Mouse (Mus musculus) hindbrain, embryonic 12.5 days (tissue): ENCODE results near the gene Mnt. TPM values are rescaled to one million over a fixed set of nuclear protein-coding genes. Genes with fewer than 3 reads are reported as not detected.

Experiments used
- ATAC-seq: fragments of 200-750 bp; cut with Nextera tagmentation; 2 replicates; pipeline ENCODE4 v1.8.0; 2017; ENCODE audit warnings: moderate TSS enrichment; ENCODE audit not compliant: low FRiP score
- H3K27ac ChIP-seq: fragments of 300-500 bp; sonication (generic); 2 replicates; pipeline ENCODE4 v1.5.1; 2016; ENCODE audit warnings: mild to moderate bottlenecking
- H3K27me3 ChIP-seq: fragments of 300-500 bp; sonication (generic); 2 replicates; pipeline ENCODE4 v1.6.1; 2016; ENCODE audit warnings: mild to moderate bottlenecking
- H3K36me3 ChIP-seq: fragments of 300-500 bp; sonication (generic); 2 replicates; pipeline ENCODE4 v1.6.1; 2016; ENCODE audit warnings: mild to moderate bottlenecking
- H3K4me1 ChIP-seq: fragments of 300-500 bp; sonication (generic); 2 replicates; pipeline ENCODE4 v1.6.1; 2016
- H3K4me2 ChIP-seq: fragments of 300-500 bp; sonication (generic); replicated peaks from 2 replicates; pipeline ENCODE4 v1.6.1; 2016; ENCODE audit warnings: mild to moderate bottlenecking
- H3K4me3 ChIP-seq: fragments of 300-500 bp; sonication (generic); 2 replicates; pipeline ENCODE4 v1.5.1; 2016; ENCODE audit warnings: mild to moderate bottlenecking
- H3K9ac ChIP-seq: fragments of 300-500 bp; sonication (generic); 2 replicates; pipeline ENCODE4 v1.6.1; 2016; ENCODE audit warnings: mild to moderate bottlenecking, moderate library complexity
- H3K9me3 ChIP-seq: fragments of 300-500 bp; sonication (generic); replicated peaks from 2 replicates; pipeline ENCODE4 v1.6.1; 2016; ENCODE audit warnings: mild to moderate bottlenecking
- WGBS: fragments of 180-500 bp; shearing (Covaris S2); methylation state at CpG from one replicate; pipeline ENCODE4 v1.1.7; 2016; 5-methylcytosine and 5-hydroxymethylcytosine counted together
- polyA plus RNA-seq: library from polyadenylated mRNA; unstranded; fragments of >200 nt; fragmentation: Nextera tagmentation; extraction: Ambion mirVana; gene quantifications from 2 replicates; pipeline ENCODE4 v1.2.1, GENCODE M21; 2016

The Mnt gene
- polyA plus RNA-seq, 1 experiment from 2014 or later: 8.3 TPM

- no peak overlapping the region for H3K9ac ChIP-seq
- peaks cover 45% of the 10 kb centered on the region for H3K36me3 ChIP-seq
- H3K27ac ChIP-seq: no peak overlapping the region
- H3K4me1 ChIP-seq: peaks cover 32% of the 10 kb centered on the region
- 0 out of 2 replicates have a peak, but pooled peaks cover 4% of the 10 kb centered on the region for H3K9me3 ChIP-seq
- 87% methylated on average over 8 of the region's 8 CpGs for WGBS
- ATAC-seq: no peak
- no peaks in the 10 kb centered on the region for H3K27me3 ChIP-seq
- no peak overlapping the region for H3K4me2 ChIP-seq
- no peak overlapping the region for H3K4me3 ChIP-seq
These were observed 10.0 kb downstream of the Mnt start for GRCm38 (mm10) chr11:74840739-74841138.

GRCm38 (mm10) chr11:74841366-74841765, 10.6 kb downstream of the Mnt start:
- 78% methylated on average over 9 of the region's 9 CpGs for WGBS
- H3K9me3 ChIP-seq: 0 out of 2 replicates have a peak, but pooled peaks cover 4% of the 10 kb centered on the region
- ATAC-seq: no peak
- H3K9ac ChIP-seq: no peak overlapping the region
- peaks cover 28% of the 10 kb centered on the region for H3K4me1 ChIP-seq
- no peak overlapping the region for H3K27ac ChIP-seq
- no peak overlapping the region for H3K4me2 ChIP-seq
- H3K4me3 ChIP-seq: no peak overlapping the region
- peaks cover 47% of the 10 kb centered on the region for H3K36me3 ChIP-seq
- no peaks in the 10 kb centered on the region for H3K27me3 ChIP-seq

GRCm38 (mm10) chr11:74842045-74842444, 11.3 kb downstream of the Mnt start:
- ATAC-seq: no peak
- H3K36me3 ChIP-seq: peaks cover 42% of the 10 kb centered on the region
- no peak overlapping the region for H3K4me3 ChIP-seq
- 86% methylated on average over 13 of the region's 13 CpGs for WGBS
- no peaks in the 10 kb centered on the region for H3K27me3 ChIP-seq
- 0 out of 2 replicates have a peak, but pooled peaks cover 4% of the 10 kb centered on the region for H3K9me3 ChIP-seq
- no peak overlapping the region for H3K9ac ChIP-seq
- peaks cover 22% of the 10 kb centered on the region for H3K4me1 ChIP-seq
- no peak overlapping the region for H3K4me2 ChIP-seq
- H3K27ac ChIP-seq: no peak overlapping the region

- WGBS: 91% methylated on average over 21 of the region's 22 CpGs
- H3K4me3 ChIP-seq: no peak overlapping the region
- H3K27ac ChIP-seq: no peak overlapping the region
- peaks cover 42% of the 10 kb centered on the region for H3K36me3 ChIP-seq
- no peak overlapping the region for H3K4me2 ChIP-seq
- peaks cover 17% of the 10 kb centered on the region for H3K4me1 ChIP-seq
- H3K9ac ChIP-seq: 0 out of 2 replicates have a peak overlapping the region, but pooled peaks have one; percentile 5
- H3K9me3 ChIP-seq: 0 out of 2 replicates have a peak, but pooled peaks cover 4% of the 10 kb centered on the region
- H3K27me3 ChIP-seq: no peaks in the 10 kb centered on the region
- ATAC-seq: no peak
These were observed 12.1 kb downstream of the Mnt start for GRCm38 (mm10) chr11:74842656-74843434.

- WGBS: 80% methylated on average over 2 of the region's 2 CpGs
- Histone ChIP-seq H3K27ac (no peak overlapping the region), H3K9ac (0 out of 2 replicates have a peak overlapping the region, but pooled peaks have one; percentile 5), H3K4me3 (no peak overlapping the region), H3K4me2 (no peak overlapping the region), H3K4me1 (peaks cover 19% of the 10 kb centered on the region), H3K9me3 (0 out of 2 replicates have a peak, but pooled peaks cover 4% of the 10 kb centered on the region), H3K36me3 (peaks cover 42% of the 10 kb centered on the region), H3K27me3 (no peaks in the 10 kb centered on the region)
- ATAC-seq: no peak
These were observed 12.7 kb downstream of the Mnt start for GRCm38 (mm10) chr11:74843435-74843714.

GRCm38 (mm10) chr11:74843761-74844160, 13.0 kb downstream of the Mnt start:
- H3K36me3 ChIP-seq: peaks cover 42% of the 10 kb centered on the region
- no peaks in the 10 kb centered on the region for H3K27me3 ChIP-seq
- H3K4me1 ChIP-seq: peaks cover 19% of the 10 kb centered on the region
- no peak overlapping the region for H3K4me2 ChIP-seq
- 0 out of 2 replicates have a peak, but pooled peaks cover 4% of the 10 kb centered on the region for H3K9me3 ChIP-seq
- no peak overlapping the region for H3K4me3 ChIP-seq
- no peak overlapping the region for H3K27ac ChIP-seq
- 67% methylated on average over 5 of the region's 5 CpGs for WGBS
- no peak overlapping the region for H3K9ac ChIP-seq
- ATAC-seq: no peak

GRCm38 (mm10) chr11:74845784-74846183, 15.1 kb downstream of the Mnt start:
- Histone ChIP-seq H3K36me3 (peaks cover 55% of the 10 kb centered on the region), H3K9me3 (0 out of 2 replicates have a peak, but pooled peaks cover 4% of the 10 kb centered on the region)
- 68% methylated on average over 3 of the region's 3 CpGs for WGBS

GRCm38 (mm10) chr11:74847919-74848521, 17.3 kb downstream of the Mnt start:
- Histone ChIP-seq H3K9ac (no peak overlapping the region), H3K36me3 (peaks cover 45% of the 10 kb centered on the region), H3K4me3 (no peak overlapping the region), H3K27me3 (no peaks in the 10 kb centered on the region), H3K4me1 (peaks cover 13% of the 10 kb centered on the region), H3K27ac (peak overlapping the region; percentile 40; the same call in 1 of the 2 replicates), H3K4me2 (0 out of 2 replicates have a peak overlapping the region, but pooled peaks have one; percentile 6), H3K9me3 (0 out of 2 replicates have a peak, but pooled peaks cover 4% of the 10 kb centered on the region)
- peak; percentile 66 for ATAC-seq
- WGBS: 2% methylated on average over 13 of the region's 13 CpGs

More at GRCm38 (mm10) chr11:74845784-74846183, 15.1 kb downstream of the Mnt start:
- no peak for ATAC-seq
- Histone ChIP-seq H3K27ac (no peak overlapping the region), H3K4me3 (no peak overlapping the region), H3K4me2 (no peak overlapping the region), H3K4me1 (peaks cover 14% of the 10 kb centered on the region), H3K27me3 (no peaks in the 10 kb centered on the region), H3K9ac (no peak overlapping the region)

GRCm38 (mm10) chr11:74850998-74851661, 20.4 kb downstream of the Mnt start:
- H3K9me3 ChIP-seq: no peaks in the 10 kb centered on the region
- H3K4me1 ChIP-seq: peaks cover 10% of the 10 kb centered on the region
- 85% methylated on average over 14 of the region's 14 CpGs for WGBS
- ATAC-seq: no peak
- H3K27me3 ChIP-seq: no peaks in the 10 kb centered on the region
- no peak overlapping the region for H3K27ac ChIP-seq
- no peak overlapping the region for H3K4me2 ChIP-seq
- H3K4me3 ChIP-seq: no peak overlapping the region
- peaks cover 32% of the 10 kb centered on the region for H3K36me3 ChIP-seq
- no peak overlapping the region for H3K9ac ChIP-seq

- Histone ChIP-seq H3K27me3 (no peaks in the 10 kb centered on the region), H3K9ac (no peak overlapping the region), H3K36me3 (peaks cover 34% of the 10 kb centered on the region), H3K27ac (no peak overlapping the region), H3K4me1 (no peaks in the 10 kb centered on the region), H3K9me3 (no peaks in the 10 kb centered on the region), H3K4me2 (no peak overlapping the region), H3K4me3 (no peak overlapping the region)
- 90% methylated on average over 9 of the region's 9 CpGs for WGBS
- no peak for ATAC-seq
These were observed 27.0 kb downstream of the Mnt start for GRCm38 (mm10) chr11:74857756-74858155.

GRCm38 (mm10) chr11:74862129-74862528, 31.4 kb downstream of the Mnt start:
- H3K27me3 ChIP-seq: no peaks in the 10 kb centered on the region
- no peak overlapping the region for H3K9ac ChIP-seq
- H3K4me1 ChIP-seq: no peaks in the 10 kb centered on the region
- no peak overlapping the region for H3K27ac ChIP-seq
- H3K4me3 ChIP-seq: no peak overlapping the region
- no peak for ATAC-seq
- H3K36me3 ChIP-seq: peaks cover 37% of the 10 kb centered on the region
- WGBS: 86% methylated on average over 5 of the region's 5 CpGs
- no peaks in the 10 kb centered on the region for H3K9me3 ChIP-seq
- H3K4me2 ChIP-seq: no peak overlapping the region

GRCm38 (mm10) chr11:74863471-74863870, 32.8 kb downstream of the Mnt start:
- Histone ChIP-seq H3K36me3 (peaks cover 40% of the 10 kb centered on the region), H3K4me3 (no peak overlapping the region), H3K27ac (no peak overlapping the region), H3K4me1 (no peaks in the 10 kb centered on the region), H3K4me2 (no peak overlapping the region), H3K9ac (no peak overlapping the region), H3K9me3 (no peaks in the 10 kb centered on the region), H3K27me3 (no peaks in the 10 kb centered on the region)
- WGBS: 30% methylated on average over 11 of the region's 11 CpGs
- ATAC-seq: no peak
